Comparison of ENCODE assay signal across 29 mouse cellular contexts in the genomic region with DNA sequence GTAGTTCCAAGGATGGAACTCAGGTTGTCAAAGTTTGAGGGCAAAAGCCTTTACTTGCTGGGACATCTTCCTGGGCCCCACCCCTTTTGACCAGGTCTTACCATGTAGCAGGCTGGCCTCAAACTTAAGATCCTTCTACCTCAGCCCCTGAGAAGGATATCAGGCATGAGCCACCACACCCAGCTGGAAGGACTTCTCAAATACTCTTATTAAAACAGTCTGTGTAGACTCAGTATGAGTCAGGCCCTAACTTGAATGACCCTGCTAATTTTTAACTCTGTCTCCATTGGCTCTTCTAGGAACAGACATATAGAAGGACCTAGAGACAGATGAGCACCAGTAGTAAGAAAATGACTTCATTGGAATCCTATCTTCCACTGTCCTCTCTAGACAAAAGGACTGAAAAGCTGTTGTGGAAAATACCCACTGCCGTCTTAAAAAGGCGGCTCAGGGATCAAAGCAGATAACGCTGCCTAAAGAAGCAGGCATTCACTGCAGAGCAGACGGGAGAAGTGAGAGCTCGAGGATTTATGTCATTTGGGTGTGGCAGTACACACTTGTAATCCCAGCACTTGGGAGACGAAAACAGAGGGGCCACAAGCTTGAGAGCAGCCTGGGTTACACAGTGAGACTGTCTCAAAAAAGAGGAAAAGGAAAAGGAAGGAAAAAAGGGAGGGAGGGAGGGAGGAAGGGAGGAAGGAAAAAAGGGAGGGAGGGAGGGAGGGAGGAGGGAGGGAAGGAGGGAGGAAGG. TPM values are rescaled to one million over a fixed set of nuclear protein-coding genes. Genes with fewer than 3 reads are reported as not detected.
A peak's percentile ranks its signal among the peaks of the same experiment; 100 is the strongest.
DNase-seq lines count a peak whose midpoint lies in the region; ATAC-seq and TF ChIP-seq lines count a peak whose summit lies in the region.
"Had no signal": no experiment of that assay in that cellular context is flagged by ENCODE, and none has a peak within 500 bp of the region (broad histone marks: within the 10 kb centered on the region; RNA-seq: fewer than 3 reads in every experiment).

No protein-coding gene starts in this region.

- POLR2A ChIA-PET in Patski (lab: Charles Lee), result no interaction called here

- H3K4me1 ChIP-seq in lung, embryonic 15.5 days, result 0 out of 2 replicates have a peak, but pooled peaks cover 8% of the 10 kb centered on the region
- no peaks in the 10 kb centered on the region for H3K4me1 ChIP-seq in embryonic facial prominence, embryonic 10.5 days
- H3K4me1 ChIP-seq: embryonic facial prominence, embryonic 13.5 days; liver, embryonic 12.5 days; neural tube, embryonic 12.5 days had no signal

- TF ChIP-seq POLR2A in myocyte (IDR thresholded peaks at IDR 0.05; ENCODE audit: insufficient read length, low read depth), result no peak

- 0 out of 2 replicates have a peak overlapping the region, but pooled peaks have one; percentile 19 for H3K27ac ChIP-seq in lung, embryonic 15.5 days
- no peak overlapping the region for H3K27ac ChIP-seq in embryonic facial prominence, embryonic 10.5 days (replicated peaks)
- H3K27ac ChIP-seq: embryonic facial prominence, embryonic 13.5 days; heart, adult 2 months; hindbrain, embryonic 14.5 days; liver, embryonic 12.5 days; neural tube, embryonic 12.5 days had no signal

- CTCF ChIA-PET in Patski (lab: Charles Lee), result interaction anchor here (0.8 kb wide), 1 partner anchor 16 kb away, joined by 3 read pairs; no protein-coding TSS in a partner anchor

- no peak overlapping the region for H3ac ChIP-seq in myocyte (ENCODE audit: control insufficient read depth, insufficient read length)

- WGBS in lung, embryonic 15.5 days, result 39% methylated on average over 6 of the region's 6 CpGs
- WGBS in embryonic facial prominence, embryonic 10.5 days, result 55% methylated on average over 6 of the region's 6 CpGs

- DNase-seq in lung, adult 18-20 months, result no peak
- DNase-seq in Patski (ENCODE audit: low read depth, low spot score), result peak; percentile 4
- DNase-seq in cerebellum, adult 9-11 months, result no peak
- no peak for DNase-seq in embryonic facial prominence, embryonic 10.5 days (ENCODE audit: low spot score)
- DNase-seq in frontal cortex, postnatal 25 days (ENCODE audit: low spot score in 2 of 2), result no peak
- DNase-seq: adrenal gland, adult 8-10 months; cerebellum, adult 8-10 months; embryo, embryonic 11 days; heart, adult 2 months; kidney, adult 18-20 months; kidney, postnatal 36 days; layer of hippocampus, postnatal 36 days; left cerebral cortex, postnatal 4 days; liver, postnatal 0 days; right cerebral cortex, postnatal 4 days; thymus, postnatal 36 days had no signal

- H3K9me3 ChIP-seq in lung, embryonic 15.5 days, result no peaks in the 10 kb centered on the region
- no peaks in the 10 kb centered on the region for H3K9me3 ChIP-seq in embryonic facial prominence, embryonic 10.5 days
- H3K9me3 ChIP-seq: embryonic facial prominence, embryonic 13.5 days; heart, embryonic 12.5 days; liver, embryonic 12.5 days; neural tube, embryonic 12.5 days had no signal

- no peak for TF ChIP-seq CTCF in Patski (IDR thresholded peaks at IDR 0.05)

- H3K4me2 ChIP-seq in lung, embryonic 15.5 days, result no peak overlapping the region
- H3K4me2 ChIP-seq in myocyte (ENCODE audit: low read depth), result peak overlapping the region; percentile 41
- H3K4me2 ChIP-seq: embryonic facial prominence, embryonic 13.5 days; heart, embryonic 12.5 days; hindbrain, embryonic 14.5 days; liver, embryonic 12.5 days; midbrain, embryonic 11.5 days; neural tube, embryonic 12.5 days had no signal

- no peak overlapping the region for H3K9ac ChIP-seq in lung, embryonic 15.5 days
- H3K9ac ChIP-seq: embryonic facial prominence, embryonic 13.5 days; heart, embryonic 12.5 days; hindbrain, embryonic 14.5 days; liver, embryonic 12.5 days; liver, postnatal 0 days; neural tube, embryonic 12.5 days had no signal

- no peak for ATAC-seq in lung, embryonic 15.5 days (ENCODE audit: borderline replicate concordance, extremely low read depth, low FRiP score, low TSS enrichment)
- ATAC-seq in Patski, result no peak
- ATAC-seq: CD4-positive, CD25-positive, alpha-beta regulatory T cell, adult 4 months; forebrain, embryonic 16.5 days; liver, embryonic 12.5 days; liver, postnatal 0 days; midbrain, embryonic 16.5 days had no signal

- in situ Hi-C loops in Patski (cut with MboI; ENCODE audit: low pct_unique_long_range_greater_than_20kb), result no loop called here

- no peaks in the 10 kb centered on the region for H3K79me2 ChIP-seq in myocyte (ENCODE audit: control insufficient read depth, insufficient read depth)

- no peaks in the 10 kb centered on the region for H3K27me3 ChIP-seq in lung, embryonic 15.5 days
- H3K27me3 ChIP-seq in Patski (no peaks in the 10 kb centered on the region), myocyte (ENCODE audit: control insufficient read depth, insufficient read depth, insufficient read length) (no peaks in the 10 kb centered on the region)
- no peaks in the 10 kb centered on the region for H3K27me3 ChIP-seq in embryonic facial prominence, embryonic 10.5 days (replicated peaks; ENCODE audit: low read depth, poor library complexity, severe bottlenecking)
- H3K27me3 ChIP-seq: embryonic facial prominence, embryonic 13.5 days; heart, embryonic 12.5 days; liver, embryonic 12.5 days; neural tube, embryonic 12.5 days had no signal

- H3K4me3 ChIP-seq in lung, embryonic 15.5 days, result no peak overlapping the region
- H3K4me3 ChIP-seq in myocyte, result no peak overlapping the region
- no peak overlapping the region for H3K4me3 ChIP-seq in embryonic facial prominence, embryonic 10.5 days
- H3K4me3 ChIP-seq: embryonic facial prominence, embryonic 13.5 days; erythroblast, embryonic 14.5 days; heart, adult 2 months; heart, embryonic 12.5 days; liver, embryonic 12.5 days; neural tube, embryonic 12.5 days had no signal

- H3K36me3 ChIP-seq in lung, embryonic 15.5 days, result peaks cover 27% of the 10 kb centered on the region; the same call in 1 of the 2 replicates
- H3K36me3 ChIP-seq in myocyte (ENCODE audit: control insufficient read depth, insufficient read depth), result peaks cover 25% of the 10 kb centered on the region
- peaks cover 66% of the 10 kb centered on the region for H3K36me3 ChIP-seq in embryonic facial prominence, embryonic 10.5 days (replicated peaks)

TF ChIP-seq in myocyte, 11 proteins besides CTCF, POLR2A, EP300 and RAD21:
- no peak for TF ChIP-seq E2F4 (IDR thresholded peaks at IDR 0.05; ENCODE audit: insufficient read depth)
- TF ChIP-seq MAX (IDR thresholded peaks at IDR 0.05; ENCODE audit: low read depth), result no peak
- no peak for TF ChIP-seq POLR2AphosphoS2 (IDR thresholded peaks at IDR 0.05; ENCODE audit: insufficient read length, low read depth)
- TF ChIP-seq CEBPB (IDR thresholded peaks at IDR 0.05; ENCODE audit: insufficient read depth, poor library complexity, severe bottlenecking), result no peak
- TF ChIP-seq TCF3 (IDR thresholded peaks at IDR 0.05; ENCODE audit: insufficient read length, low read depth), result no peak
- TF ChIP-seq MYOD1 (IDR thresholded peaks at IDR 0.05; ENCODE audit: control insufficient read depth in 1 of 3, insufficient read length in 2 of 3, low read depth in 2 of 3), result no peak
- no peak for TF ChIP-seq REST (IDR thresholded peaks at IDR 0.05; ENCODE audit: insufficient read depth, insufficient read length)
- no peak for TF ChIP-seq SRF (IDR thresholded peaks at IDR 0.05; ENCODE audit: control insufficient read depth, insufficient read length, low read depth)
- no peak for TF ChIP-seq MYOG (IDR thresholded peaks at IDR 0.05; ENCODE audit: control insufficient read depth in 1 of 3, insufficient read depth in 1 of 3, insufficient read length in 2 of 3, low read depth in 2 of 3)
- TF ChIP-seq USF1 (IDR thresholded peaks at IDR 0.05; ENCODE audit: low read depth), result no peak
- TF ChIP-seq TCF12 (IDR thresholded peaks at IDR 0.05; ENCODE audit: insufficient read depth, poor library complexity, severe bottlenecking), result no peak

RNA-seq across cellular contexts. Expression of gene Madd, which starts 26.5 kb away (rescaled TPM):
- polyA plus RNA-seq in lung, embryonic 15.5 days (2015; fragmentation: Nextera tagmentation; extraction: Ambion mirVana), result 9.4 and 10.9 TPM in 2 replicates
- polyA plus RNA-seq in Patski (2021) (12.8 TPM), myocyte (2012; fragmentation: generic; extraction: Trizol) (10.2 TPM)
- 12.1 and 13.4 TPM in 2 replicates for polyA plus RNA-seq in embryonic facial prominence, embryonic 10.5 days (2016; fragmentation: Nextera tagmentation; extraction: Ambion mirVana)

RNA-seq across cellular contexts. Expression of gene Mybpc3, which starts 39.2 kb away (rescaled TPM):
- polyA plus RNA-seq in lung, embryonic 15.5 days (2015; fragmentation: Nextera tagmentation; extraction: Ambion mirVana), result 18.8 and 22.3 TPM in 2 replicates
- polyA plus RNA-seq in Patski (2021) (not detected), myocyte (2012; fragmentation: generic; extraction: Trizol) (0.05 TPM)
- 0.07 and 0.82 TPM in 2 replicates for polyA plus RNA-seq in embryonic facial prominence, embryonic 10.5 days (2016; fragmentation: Nextera tagmentation; extraction: Ambion mirVana)
- polyA plus RNA-seq: CD4-positive, CD25-positive, alpha-beta regulatory T cell, adult 4 months; erythroblast, embryonic 14.5 days; forebrain, embryonic 11.5 days; forebrain, embryonic 16.5 days; hindbrain, embryonic 14.5 days; midbrain, embryonic 11.5 days had no signal

RNA-seq across cellular contexts. Expression of gene Nr1h3, which starts 45.5 kb away (rescaled TPM):
- 20.9 and 22.8 TPM in 2 replicates for polyA plus RNA-seq in lung, embryonic 15.5 days (2015; fragmentation: Nextera tagmentation; extraction: Ambion mirVana)
- 0.36 TPM for polyA plus RNA-seq in Patski (2021)
- 0.53 TPM for polyA plus RNA-seq in myocyte (2012; fragmentation: generic; extraction: Trizol)
- 1.1 and 1.4 TPM in 2 replicates for polyA plus RNA-seq in embryonic facial prominence, embryonic 10.5 days (2016; fragmentation: Nextera tagmentation; extraction: Ambion mirVana)

RNA-seq across cellular contexts. Expression of gene Acp2, which starts 45.5 kb away (rescaled TPM):
- polyA plus RNA-seq in lung, embryonic 15.5 days (2015; fragmentation: Nextera tagmentation; extraction: Ambion mirVana), result 27.6 and 30.6 TPM in 2 replicates
- polyA plus RNA-seq in Patski (2021) (45.2 TPM), myocyte (2012; fragmentation: generic; extraction: Trizol) (16.9 TPM)
- polyA plus RNA-seq in embryonic facial prominence, embryonic 10.5 days (2016; fragmentation: Nextera tagmentation; extraction: Ambion mirVana), result 26.0 and 29.0 TPM in 2 replicates

Comparison
In these comparisons a context has a peak if more than half of its experiments do, and no peak if none do; other contexts are left out.
1. RNA of gene Mybpc3, which starts 39.2 kb away (polyA plus RNA-seq): 18.8 to 22.3 TPM in lung, embryonic 15.5 days; 0.07 to 0.82 TPM in embryonic facial prominence, embryonic 10.5 days, 0.05 TPM in myocyte (single experiment) and not detected in Patski (single experiment); every median in the first group is over 10 times any median in the second.